Mouse (Mus musculus): ENCODE measurements around the gene Prpf38a. TPM values are rescaled to one million over a fixed set of nuclear protein-coding genes. Genes with fewer than 3 reads are reported as not detected.

Gene Prpf38a
- 77.0 and 79.6 TPM in 2 replicates for polyA plus RNA-seq (2014; fragmentation: Nextera tagmentation; extraction: Ambion mirVana)

DNA sequence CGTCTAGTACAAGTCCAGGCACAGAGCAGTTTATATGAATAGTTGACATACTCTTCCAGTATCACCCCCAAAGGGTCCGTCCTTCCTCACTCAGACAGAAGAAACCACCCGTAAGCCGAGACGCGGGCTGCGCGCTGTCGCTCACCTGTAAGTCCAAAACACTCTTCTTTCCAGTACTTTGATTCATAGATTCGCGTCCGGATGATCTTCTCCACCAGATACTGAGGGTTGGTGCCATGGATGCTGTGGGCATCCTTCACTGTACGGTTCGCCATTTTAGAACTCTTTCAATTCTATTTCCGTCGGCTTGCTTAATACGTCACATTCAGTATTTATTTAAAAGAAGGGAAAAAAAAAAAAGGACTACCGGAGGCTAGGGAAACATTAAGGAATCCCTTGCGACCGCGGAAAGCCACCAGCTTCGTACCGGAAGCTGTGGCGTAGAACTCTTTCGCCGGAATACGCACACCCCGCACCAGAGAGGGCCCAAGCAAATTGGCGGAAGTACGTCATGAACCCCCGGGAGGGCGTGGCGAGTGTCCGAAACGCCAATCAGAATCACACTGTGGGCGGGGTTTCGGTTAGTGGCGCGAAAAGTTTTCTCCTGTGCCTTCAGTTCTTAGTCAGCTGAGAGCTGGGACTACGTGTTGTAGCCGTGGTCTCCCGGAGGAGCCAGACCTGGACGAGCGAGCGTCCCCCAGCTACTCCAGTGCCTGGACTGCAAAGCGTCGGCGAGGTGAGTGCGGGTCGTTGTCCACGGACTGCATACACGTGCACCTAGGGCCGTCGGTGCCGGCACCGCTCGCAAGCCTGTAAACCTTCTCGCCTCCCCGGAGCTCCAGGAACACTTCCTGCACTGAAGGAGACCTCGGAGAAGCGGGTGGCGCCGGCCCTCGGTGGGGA lies at the start of gene Prpf38a, which contains the start of gene Orc1:
Prpf38a (minus strand) TSS at position 497 of the 903 bp plus-strand sequence.
Orc1 (plus strand) TSS at position 584 of the 903 bp plus-strand sequence.
- under 1% methylated on average over 64 of the region's 64 CpGs for WGBS
- peak; percentile 98 for ATAC-seq (ENCODE audit: low FRiP score)

DNA sequence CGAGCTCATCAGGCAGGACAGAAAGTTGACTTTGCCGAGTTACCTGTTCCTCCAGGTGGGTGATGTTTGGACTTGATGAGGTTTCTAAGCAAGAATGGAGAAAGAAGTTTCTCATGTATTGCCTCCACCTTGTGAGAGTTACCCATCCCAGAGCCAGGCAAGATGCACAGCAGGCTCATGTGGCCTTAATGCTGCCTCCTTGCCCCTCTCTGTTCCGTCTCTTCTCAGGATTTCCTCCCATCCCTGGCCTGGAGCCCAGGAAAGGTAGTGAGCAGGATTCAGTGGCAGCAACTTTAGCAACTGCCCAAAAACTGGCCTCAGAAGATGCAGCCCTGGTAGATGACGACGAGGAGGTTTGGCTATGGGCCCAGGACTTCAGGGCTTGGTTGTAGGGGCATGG lies 47.9 kb upstream of the Prpf38a start:
- no peaks in the 10 kb centered on the region for H3K27me3 ChIP-seq (ENCODE audit: control insufficient read depth, insufficient read depth, low read length)
- H3K36me3 ChIP-seq (replicated peaks; ENCODE audit: control insufficient read depth, insufficient read depth), result peaks cover 79% of the 10 kb centered on the region
- WGBS, result 91% methylated on average over 5 of the region's 5 CpGs
- H3K4me1 ChIP-seq (replicated peaks; ENCODE audit: control insufficient read depth, insufficient read depth, low read length), result no peaks in the 10 kb centered on the region
- no peak overlapping the region for H3K9ac ChIP-seq
- H3K27ac ChIP-seq, result no peak overlapping the region
- no peaks in the 10 kb centered on the region for H3K9me3 ChIP-seq (ENCODE audit: control insufficient read depth, low read length)
- DNase-seq (ENCODE audit: low spot score) (no peak), ATAC-seq (ENCODE audit: low FRiP score) (no peak)
- no peak overlapping the region for H3K4me2 ChIP-seq (replicated peaks)
- H3K4me3 ChIP-seq (replicated peaks; ENCODE audit: low read length), result no peak overlapping the region

More for the DNA sequence above, at the start of gene Prpf38a, which contains the start of gene Orc1:
- Histone ChIP-seq H3K9ac (peak within 1 kb of the TSS; percentile 68), H3K27me3 (ENCODE audit: control insufficient read depth, insufficient read depth, low read length) (no peaks in the 10 kb centered on the region), H3K27ac (peak within 1 kb of the TSS; percentile 71), H3K36me3 (replicated peaks; ENCODE audit: control insufficient read depth, insufficient read depth) (peaks cover 24% of the 10 kb centered on the region), H3K4me2 (replicated peaks) (peak within 1 kb of the TSS; percentile 77), H3K9me3 (ENCODE audit: control insufficient read depth, low read length) (no peaks in the 10 kb centered on the region), H3K4me1 (replicated peaks; ENCODE audit: control insufficient read depth, insufficient read depth, low read length) (peaks cover 15% of the 10 kb centered on the region), H3K4me3 (replicated peaks; ENCODE audit: low read length) (peak within 1 kb of the TSS; percentile 57)
- peak; percentile 99 for DNase-seq (ENCODE audit: low spot score)

DNA sequence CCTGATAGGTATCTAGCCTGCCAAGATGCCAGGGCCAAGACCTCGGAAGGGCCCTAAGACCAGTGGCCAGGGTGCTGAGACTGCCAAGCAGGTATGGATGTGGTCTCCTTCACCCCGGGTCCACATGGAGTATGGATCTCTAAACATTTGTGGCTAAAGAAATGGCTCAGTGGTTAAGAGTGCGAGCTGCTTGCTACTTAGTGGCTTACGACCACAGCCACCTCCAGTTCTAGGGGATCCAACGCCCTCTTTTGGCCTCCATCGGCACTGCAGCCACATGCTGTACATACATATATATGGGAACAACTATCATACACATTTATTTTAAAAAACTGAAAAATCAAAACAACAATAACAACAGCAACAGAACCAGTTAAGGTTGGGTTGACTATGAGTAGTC lies 42.4 kb upstream of the Prpf38a start:
- H3K4me3 ChIP-seq (replicated peaks; ENCODE audit: low read length), result no peak overlapping the region
- H3K27ac ChIP-seq, result no peak overlapping the region
- no peaks in the 10 kb centered on the region for H3K27me3 ChIP-seq (ENCODE audit: control insufficient read depth, insufficient read depth, low read length)
- no peak for ATAC-seq (ENCODE audit: low FRiP score)
- no peak overlapping the region for H3K4me2 ChIP-seq (replicated peaks)
- no peak overlapping the region for H3K9ac ChIP-seq
- no peaks in the 10 kb centered on the region for H3K9me3 ChIP-seq (ENCODE audit: control insufficient read depth, low read length)
- 95% methylated on average over 6 of the region's 6 CpGs for WGBS
- no peak for DNase-seq (ENCODE audit: low spot score)
- peaks cover 25% of the 10 kb centered on the region for H3K36me3 ChIP-seq (replicated peaks; ENCODE audit: control insufficient read depth, insufficient read depth)
- peaks cover 15% of the 10 kb centered on the region for H3K4me1 ChIP-seq (replicated peaks; ENCODE audit: control insufficient read depth, insufficient read depth, low read length)

DNA sequence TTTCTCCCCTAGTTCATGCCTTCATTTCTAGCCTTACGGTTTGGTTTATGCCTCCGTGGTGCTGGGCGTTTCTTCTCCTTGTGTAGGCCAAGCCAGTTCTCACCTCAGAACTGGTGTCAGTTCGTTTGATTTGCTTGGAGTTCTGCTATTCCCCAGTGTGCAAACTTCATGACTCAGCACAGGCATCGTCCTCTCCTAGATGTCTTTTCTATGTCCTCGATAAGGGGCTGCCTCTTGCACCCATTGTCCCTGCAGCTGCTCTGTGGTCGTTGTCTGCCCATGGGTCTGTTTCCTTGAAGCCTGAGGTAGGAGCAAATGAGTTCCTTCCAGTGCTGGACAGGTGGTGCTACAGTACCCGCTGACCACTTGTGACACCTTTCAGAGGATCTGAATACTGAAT lies 41.4 kb upstream of the Prpf38a start:
- DNase-seq (ENCODE audit: low spot score) (no peak), ATAC-seq (ENCODE audit: low FRiP score) (no peak)
- H3K4me3 ChIP-seq (replicated peaks; ENCODE audit: low read length), result peak overlapping the region; percentile 60
- H3K27ac ChIP-seq, result peak overlapping the region; percentile 89
- WGBS, result 18% methylated on average over 8 of the region's 8 CpGs
- H3K27me3 ChIP-seq (ENCODE audit: control insufficient read depth, insufficient read depth, low read length), result no peaks in the 10 kb centered on the region
- no peaks in the 10 kb centered on the region for H3K9me3 ChIP-seq (ENCODE audit: control insufficient read depth, low read length)
- H3K4me1 ChIP-seq (replicated peaks; ENCODE audit: control insufficient read depth, insufficient read depth, low read length), result peaks cover 15% of the 10 kb centered on the region
- peaks cover 15% of the 10 kb centered on the region for H3K36me3 ChIP-seq (replicated peaks; ENCODE audit: control insufficient read depth, insufficient read depth)
- H3K9ac ChIP-seq, result peak overlapping the region; percentile 73
- peak overlapping the region; percentile 69 for H3K4me2 ChIP-seq (replicated peaks)

DNA sequence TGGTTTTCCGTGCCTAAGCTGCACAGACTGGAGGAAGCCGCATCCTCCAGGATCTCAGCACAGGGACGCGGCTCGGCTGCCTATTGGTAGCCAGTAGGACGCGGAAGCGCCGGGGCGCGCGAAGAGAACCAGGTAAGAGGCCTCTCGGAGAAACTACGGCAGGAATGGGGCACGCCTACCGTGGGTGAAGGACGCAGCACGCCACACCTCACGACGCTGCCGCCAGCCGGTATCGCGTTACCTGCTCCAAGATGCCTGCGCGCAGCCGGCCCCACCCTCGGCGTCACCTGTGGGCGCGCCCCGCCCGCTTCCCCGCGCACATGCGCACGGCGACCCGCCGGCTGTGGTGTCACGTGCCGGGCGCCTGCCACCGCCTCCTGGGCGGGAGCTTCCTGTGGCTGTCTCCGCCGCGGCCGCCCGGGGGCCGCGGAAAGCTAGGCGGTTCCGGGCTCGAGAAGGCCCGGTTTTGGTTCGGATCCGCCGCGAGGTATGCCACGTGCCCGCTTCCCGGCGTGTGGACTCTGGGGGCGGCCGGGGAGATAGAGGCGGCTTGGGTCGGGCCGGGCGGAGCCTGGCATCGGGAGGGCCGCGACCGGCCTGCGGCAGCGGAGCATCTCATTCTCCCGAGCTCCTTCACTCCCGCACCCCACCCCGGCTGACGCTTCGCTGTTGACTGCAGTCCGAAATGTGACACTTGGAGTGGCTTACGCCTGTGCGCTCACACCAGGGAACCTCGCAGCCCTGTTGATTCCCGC lies 40.6 kb upstream of the Prpf38a start, which contains the start of gene Cc2d1b:
Cc2d1b (plus strand) TSS at position 354 of the 755 bp plus-strand sequence.
- peak within 1 kb of the TSS; percentile 60 for H3K4me3 ChIP-seq (replicated peaks; ENCODE audit: low read length)
- H3K9ac ChIP-seq, result peak within 1 kb of the TSS; percentile 73
- H3K4me1 ChIP-seq (replicated peaks; ENCODE audit: control insufficient read depth, insufficient read depth, low read length), result peaks cover 15% of the 10 kb centered on the region
- peak within 1 kb of the TSS; percentile 89 for H3K27ac ChIP-seq
- H3K27me3 ChIP-seq (ENCODE audit: control insufficient read depth, insufficient read depth, low read length), result no peaks in the 10 kb centered on the region
- ATAC-seq (ENCODE audit: low FRiP score) (peak; percentile 94), DNase-seq (ENCODE audit: low spot score) (peak; percentile 91)
- peak within 1 kb of the TSS; percentile 69 for H3K4me2 ChIP-seq (replicated peaks)
- peaks cover 7% of the 10 kb centered on the region; the same call in 1 of the 2 replicates for H3K36me3 ChIP-seq (replicated peaks; ENCODE audit: control insufficient read depth, insufficient read depth)
- H3K9me3 ChIP-seq (ENCODE audit: control insufficient read depth, low read length), result no peaks in the 10 kb centered on the region
- under 1% methylated on average over 67 of the region's 86 CpGs for WGBS

DNA sequence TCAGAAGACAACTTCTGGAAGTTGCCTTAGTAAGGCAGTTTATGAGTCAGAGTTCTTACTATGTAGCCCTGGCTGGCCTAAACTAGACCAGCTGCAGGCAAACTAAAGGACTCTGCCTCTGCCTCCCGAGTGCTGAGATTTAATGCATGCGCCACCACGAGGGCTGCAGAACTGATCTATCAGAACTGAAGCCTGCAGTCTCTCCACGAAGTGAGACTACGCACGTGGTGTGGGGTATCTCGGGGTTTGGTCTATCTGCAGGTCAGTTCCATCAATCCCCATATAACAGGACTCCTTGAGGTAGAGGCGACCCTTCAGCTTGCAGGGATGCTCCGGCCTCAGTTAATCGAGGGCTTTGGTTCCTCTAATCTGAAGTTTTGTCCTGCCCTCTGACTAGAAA lies 40.0 kb upstream of the Prpf38a start:
- peak overlapping the region; percentile 69 for H3K4me2 ChIP-seq (replicated peaks)
- H3K27ac ChIP-seq, result peak overlapping the region; percentile 89
- H3K9me3 ChIP-seq (ENCODE audit: control insufficient read depth, low read length), result no peaks in the 10 kb centered on the region
- no peaks in the 10 kb centered on the region for H3K27me3 ChIP-seq (ENCODE audit: control insufficient read depth, insufficient read depth, low read length)
- H3K4me3 ChIP-seq (replicated peaks; ENCODE audit: low read length), result peak overlapping the region; percentile 60
- peaks cover 15% of the 10 kb centered on the region for H3K4me1 ChIP-seq (replicated peaks; ENCODE audit: control insufficient read depth, insufficient read depth, low read length)
- peaks cover 1% of the 10 kb centered on the region; the same call in 1 of the 2 replicates for H3K36me3 ChIP-seq (replicated peaks; ENCODE audit: control insufficient read depth, insufficient read depth)
- 1% methylated on average over 10 of the region's 10 CpGs for WGBS
- ATAC-seq (ENCODE audit: low FRiP score) (peak; percentile 56), DNase-seq (ENCODE audit: low spot score) (peak; percentile 53)
- peak overlapping the region; percentile 73 for H3K9ac ChIP-seq

DNA sequence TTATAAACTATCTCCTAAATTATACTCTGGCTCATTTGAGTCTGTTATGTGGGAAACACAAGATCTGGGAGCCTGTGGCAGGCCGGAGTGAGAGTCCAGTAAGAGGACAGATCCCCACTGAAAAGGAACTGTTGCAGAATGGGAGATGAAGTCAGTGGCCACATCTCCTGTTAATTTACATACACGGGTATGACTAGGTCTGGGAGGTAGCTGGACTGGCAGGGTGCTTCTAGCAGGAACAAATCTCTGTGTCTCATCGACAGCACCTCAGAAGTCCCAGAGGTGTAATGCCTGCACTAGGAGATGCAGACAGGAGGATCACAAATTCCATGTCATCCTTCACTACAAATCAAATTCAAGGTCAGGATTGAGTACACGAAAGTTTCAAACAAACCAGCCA lies 39.5 kb upstream of the Prpf38a start:
- Histone ChIP-seq H3K4me3 (replicated peaks; ENCODE audit: low read length) (peak overlapping the region; percentile 60), H3K27ac (peak overlapping the region; percentile 89)

DNA sequence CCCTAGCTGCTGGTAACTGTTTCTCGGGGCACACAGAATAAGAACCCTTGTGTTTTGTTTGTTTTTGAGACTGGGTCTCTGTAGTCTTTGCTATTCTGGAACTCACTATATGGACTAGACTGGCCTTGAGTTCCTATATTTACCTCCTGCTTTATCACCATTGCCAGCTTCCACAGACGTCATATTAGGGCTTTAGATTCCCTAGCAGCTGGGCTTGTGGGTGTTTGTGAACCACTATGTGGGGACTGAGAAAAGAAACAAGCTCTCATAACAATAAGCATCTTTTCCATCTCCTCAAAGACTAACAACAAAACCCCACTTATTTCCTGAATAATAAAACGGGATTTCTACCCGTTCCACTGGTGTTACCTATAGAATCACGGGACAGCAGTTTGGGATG lies 31.8 kb upstream of the Prpf38a start:
- Histone ChIP-seq H3K27ac (no peak overlapping the region), H3K9me3 (ENCODE audit: control insufficient read depth, low read length) (no peaks in the 10 kb centered on the region), H3K27me3 (ENCODE audit: control insufficient read depth, insufficient read depth, low read length) (no peaks in the 10 kb centered on the region), H3K4me2 (replicated peaks) (no peak overlapping the region), H3K9ac (no peak overlapping the region), H3K4me3 (replicated peaks; ENCODE audit: low read length) (no peak overlapping the region), H3K36me3 (replicated peaks; ENCODE audit: control insufficient read depth, insufficient read depth) (no peaks in the 10 kb centered on the region), H3K4me1 (replicated peaks; ENCODE audit: control insufficient read depth, insufficient read depth, low read length) (no peaks in the 10 kb centered on the region)
- ATAC-seq (ENCODE audit: low FRiP score), result no peak
- no peak for DNase-seq (ENCODE audit: low spot score)
- WGBS, result 97% methylated on average over 5 of the region's 5 CpGs

More for the DNA sequence above, 39.5 kb upstream of the Prpf38a start:
- ATAC-seq (ENCODE audit: low FRiP score), result no peak
- DNase-seq (ENCODE audit: low spot score), result no peak
- WGBS, result 71% methylated on average over 4 of the region's 4 CpGs
- Histone ChIP-seq H3K9me3 (ENCODE audit: control insufficient read depth, low read length) (no peaks in the 10 kb centered on the region), H3K27me3 (ENCODE audit: control insufficient read depth, insufficient read depth, low read length) (no peaks in the 10 kb centered on the region), H3K4me2 (replicated peaks) (peak overlapping the region; percentile 69), H3K9ac (peak overlapping the region; percentile 73), H3K4me1 (replicated peaks; ENCODE audit: control insufficient read depth, insufficient read depth, low read length) (peaks cover 15% of the 10 kb centered on the region), H3K36me3 (replicated peaks; ENCODE audit: control insufficient read depth, insufficient read depth) (no peaks in the 10 kb centered on the region)

DNA sequence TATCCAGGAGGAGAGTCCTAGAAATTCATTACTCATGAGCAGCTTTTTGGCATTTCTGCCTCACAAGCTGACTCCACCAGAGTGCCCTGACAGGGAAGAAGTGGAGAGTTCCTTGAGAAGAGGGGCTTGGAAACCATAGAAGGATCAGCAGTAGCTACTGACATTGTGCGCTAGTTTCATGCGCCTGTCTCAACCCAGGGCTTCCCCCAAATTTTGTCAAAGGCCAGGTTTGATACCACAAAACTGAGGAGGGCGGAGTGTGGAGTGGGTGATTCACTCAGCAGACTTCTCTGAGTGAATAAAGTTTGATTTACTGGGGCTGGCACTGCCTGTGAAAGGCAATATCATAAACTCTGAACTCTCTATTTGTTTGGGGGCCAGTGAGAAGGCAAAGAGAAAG lies 29.5 kb upstream of the Prpf38a start:
- Histone ChIP-seq H3K9me3 (ENCODE audit: control insufficient read depth, low read length) (no peaks in the 10 kb centered on the region), H3K4me3 (replicated peaks; ENCODE audit: low read length) (no peak overlapping the region), H3K9ac (no peak overlapping the region), H3K36me3 (replicated peaks; ENCODE audit: control insufficient read depth, insufficient read depth) (peaks cover 15% of the 10 kb centered on the region), H3K27me3 (ENCODE audit: control insufficient read depth, insufficient read depth, low read length) (no peaks in the 10 kb centered on the region), H3K4me2 (replicated peaks) (no peak overlapping the region), H3K4me1 (replicated peaks; ENCODE audit: control insufficient read depth, insufficient read depth, low read length) (no peaks in the 10 kb centered on the region), H3K27ac (no peak overlapping the region)
- DNase-seq (ENCODE audit: low spot score) (no peak), ATAC-seq (ENCODE audit: low FRiP score) (no peak)
- WGBS, result 96% methylated on average over 3 of the region's 3 CpGs

Measured in hindbrain, embryonic 14.5 days (tissue).